Mouse (Mus musculus): ENCODE results near the gene Hoxd12. TPM values are rescaled to one million over a fixed set of nuclear protein-coding genes. Genes with fewer than 3 reads are reported as not detected.

The Hoxd12 gene
- polyA plus RNA-seq, 1 experiment from 2014 or later = not detected

DNA sequence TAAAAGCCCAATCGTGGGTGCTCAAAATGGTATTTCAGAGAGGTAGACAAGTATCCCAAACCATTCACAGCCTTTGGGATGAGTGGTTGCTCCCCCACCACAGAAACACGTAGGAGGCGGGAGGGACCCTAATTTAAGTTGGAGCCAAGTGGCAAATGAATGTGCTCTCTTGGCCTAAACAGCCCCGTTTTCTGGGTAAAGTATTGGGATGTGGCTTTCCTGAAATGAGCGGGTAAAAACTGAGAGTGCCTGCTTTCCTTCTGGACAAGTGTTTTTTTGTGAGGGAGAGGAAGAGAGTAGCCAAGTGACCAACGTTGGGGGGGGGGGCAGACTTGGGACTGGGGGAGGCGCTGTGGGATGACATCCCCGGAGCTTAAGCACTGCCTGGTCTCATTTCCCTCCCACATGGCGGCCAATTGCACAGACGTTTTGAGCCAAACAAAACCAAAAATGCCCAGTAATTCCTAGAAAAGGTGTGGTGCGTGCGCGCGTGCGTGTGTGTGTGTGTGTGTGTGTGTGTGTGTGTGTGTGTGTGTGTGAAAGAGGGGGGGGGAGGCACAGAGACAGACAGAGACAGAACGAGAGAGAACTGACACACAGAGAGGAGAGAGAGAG, 36.2 kb downstream of the Hoxd12 start:
- no peak overlapping the region for H3K4me2 ChIP-seq (ENCODE audit: low read depth, low read length)
- H3K27ac ChIP-seq (ENCODE audit: low read length) = no peak overlapping the region
- no peaks in the 10 kb centered on the region for H3K36me3 ChIP-seq (ENCODE audit: control insufficient read depth, insufficient read depth)
- peaks cover 96% of the 10 kb centered on the region for H3K27me3 ChIP-seq (ENCODE audit: control insufficient read depth, insufficient read depth, low read depth, low read length)
- H3K9ac ChIP-seq (ENCODE audit: low read depth, low read length) = no peak overlapping the region
- no peaks in the 10 kb centered on the region for H3K4me1 ChIP-seq (ENCODE audit: control insufficient read depth, low read depth, low read length)
- WGBS (ENCODE audit: insufficient replicate concordance) = 2% methylated on average over 16 of the region's 16 CpGs
- H3K4me3 ChIP-seq (ENCODE audit: low read depth, low read length) = no peak overlapping the region
- H3K9me3 ChIP-seq (replicated peaks; ENCODE audit: control insufficient read depth, low read length) = no peaks in the 10 kb centered on the region
- no peak for ATAC-seq (ENCODE audit: low read depth)

DNA sequence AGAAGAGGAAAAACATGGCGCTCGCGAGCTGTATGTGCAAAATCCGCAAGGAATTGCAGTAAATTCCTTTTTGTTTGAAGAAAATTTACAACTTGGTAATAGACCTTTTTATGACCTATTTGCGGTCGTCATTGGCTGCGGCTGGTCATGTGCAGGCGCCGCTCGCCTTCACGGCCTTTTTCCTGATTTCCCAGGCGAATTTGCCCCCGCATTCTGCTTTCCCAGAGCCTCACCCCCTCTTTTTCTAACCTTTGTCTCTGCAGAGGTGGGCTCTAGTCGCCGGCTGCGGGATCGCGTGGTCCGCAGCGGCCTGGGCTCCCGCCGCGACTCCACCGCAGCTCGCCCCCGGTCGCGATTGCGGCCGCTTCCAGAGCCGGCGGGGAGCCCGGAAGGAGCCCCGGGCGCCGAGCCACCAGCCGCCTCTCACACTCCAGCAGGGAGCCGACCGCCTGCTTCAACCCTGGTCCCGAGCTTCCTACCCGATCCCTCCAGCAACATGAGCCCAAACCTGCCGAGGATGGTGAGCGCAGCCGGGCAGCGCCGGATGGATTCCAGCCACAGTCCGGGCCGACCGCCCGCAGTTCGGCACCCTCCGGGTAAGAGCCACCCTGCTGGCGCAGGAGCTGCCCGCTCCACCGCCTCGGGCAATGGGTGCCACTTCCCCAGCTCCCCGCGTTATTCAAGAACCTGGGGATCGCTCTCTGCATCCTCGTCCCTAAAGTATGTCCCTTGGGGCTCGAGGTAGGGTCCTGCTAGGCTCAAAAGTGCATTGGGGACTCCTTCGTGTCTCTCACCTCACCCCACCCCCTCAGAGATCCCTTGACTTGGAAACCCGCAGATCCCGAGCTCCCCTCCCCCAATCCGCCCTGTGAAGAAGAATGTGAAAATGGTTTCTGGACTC, 37.2 kb downstream of the Hoxd12 start, which contains the start of the genes Hoxd3 and Hoxd4:
Hoxd3 (plus strand) TSS at position 207 of the 901 bp plus-strand sequence.
Hoxd4 (plus strand) TSS at position 209 of the 901 bp plus-strand sequence.
- H3K4me2 ChIP-seq (ENCODE audit: low read depth, low read length) = peak within 1 kb of the TSS; percentile 2; the same call in 1 of the 2 replicates
- under 1% methylated on average over 65 of the region's 65 CpGs for WGBS (ENCODE audit: insufficient replicate concordance)
- no peaks in the 10 kb centered on the region for H3K9me3 ChIP-seq (replicated peaks; ENCODE audit: control insufficient read depth, low read length)
- H3K4me3 ChIP-seq (ENCODE audit: low read depth, low read length) = peak within 1 kb of the TSS; percentile 20
- H3K4me1 ChIP-seq (ENCODE audit: control insufficient read depth, low read depth, low read length) = no peaks in the 10 kb centered on the region
- no peaks in the 10 kb centered on the region for H3K36me3 ChIP-seq (ENCODE audit: control insufficient read depth, insufficient read depth)
- ATAC-seq (ENCODE audit: low read depth) = no peak
- no peak within 1 kb of the TSS for H3K27ac ChIP-seq (ENCODE audit: low read length)
- H3K27me3 ChIP-seq (ENCODE audit: control insufficient read depth, insufficient read depth, low read depth, low read length) = peaks cover 93% of the 10 kb centered on the region
- H3K9ac ChIP-seq (ENCODE audit: low read depth, low read length) = no peak within 1 kb of the TSS

DNA sequence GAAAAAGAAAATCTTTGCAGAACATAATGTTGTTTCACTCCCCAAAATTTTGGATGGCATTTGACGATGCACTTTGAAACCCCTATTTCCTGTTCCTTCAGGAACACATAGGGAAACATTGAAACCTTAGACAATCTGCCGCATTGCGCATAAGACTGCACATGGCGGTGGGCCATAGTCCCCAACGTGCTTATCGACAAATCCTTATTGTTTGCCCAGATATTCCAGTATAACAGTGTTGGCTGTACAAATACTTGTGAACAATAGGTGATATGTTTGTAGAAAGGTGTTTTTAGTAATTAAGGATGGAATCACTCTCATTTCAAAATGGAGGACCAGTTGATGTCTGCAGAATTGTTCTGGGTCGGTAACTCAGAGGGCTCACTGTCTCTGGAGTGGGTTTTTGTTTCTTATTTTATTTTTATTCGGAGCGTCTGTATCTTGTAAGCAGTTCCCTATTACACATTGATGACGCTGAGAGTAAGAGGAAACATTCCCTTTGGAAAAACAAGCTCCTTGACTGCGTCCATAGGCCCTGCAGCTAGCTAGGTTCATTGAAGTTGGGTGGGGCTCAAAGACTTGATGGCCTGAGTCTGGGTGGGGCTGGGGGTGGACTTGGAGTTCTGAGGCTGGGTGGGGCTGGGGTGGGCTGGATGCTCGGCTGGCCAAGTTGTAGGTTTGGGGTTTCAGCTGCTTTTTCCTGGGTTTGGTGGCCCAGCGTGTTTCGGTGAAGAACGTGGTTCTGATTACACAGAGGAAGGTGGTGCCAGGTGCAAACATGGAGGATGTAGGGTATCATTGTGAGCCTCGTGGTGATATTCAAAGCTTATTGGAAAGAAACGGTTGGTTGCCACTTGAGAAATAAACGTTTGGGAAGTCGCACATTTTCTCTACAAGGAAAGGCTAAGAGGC, 38.7 kb downstream of the Hoxd12 start:
- Histone ChIP-seq H3K9me3 (replicated peaks; ENCODE audit: control insufficient read depth, low read length) (no peaks in the 10 kb centered on the region), H3K27ac (ENCODE audit: low read length) (no peak overlapping the region), H3K4me1 (ENCODE audit: control insufficient read depth, low read depth, low read length) (no peaks in the 10 kb centered on the region), H3K4me3 (ENCODE audit: low read depth, low read length) (no peak overlapping the region), H3K4me2 (ENCODE audit: low read depth, low read length) (no peak overlapping the region), H3K9ac (ENCODE audit: low read depth, low read length) (no peak overlapping the region), H3K36me3 (ENCODE audit: control insufficient read depth, insufficient read depth) (no peaks in the 10 kb centered on the region), H3K27me3 (ENCODE audit: control insufficient read depth, insufficient read depth, low read depth, low read length) (peaks cover 90% of the 10 kb centered on the region)
- no peak for ATAC-seq (ENCODE audit: low read depth)
- 16% methylated on average over 19 of the region's 19 CpGs for WGBS (ENCODE audit: insufficient replicate concordance)

DNA sequence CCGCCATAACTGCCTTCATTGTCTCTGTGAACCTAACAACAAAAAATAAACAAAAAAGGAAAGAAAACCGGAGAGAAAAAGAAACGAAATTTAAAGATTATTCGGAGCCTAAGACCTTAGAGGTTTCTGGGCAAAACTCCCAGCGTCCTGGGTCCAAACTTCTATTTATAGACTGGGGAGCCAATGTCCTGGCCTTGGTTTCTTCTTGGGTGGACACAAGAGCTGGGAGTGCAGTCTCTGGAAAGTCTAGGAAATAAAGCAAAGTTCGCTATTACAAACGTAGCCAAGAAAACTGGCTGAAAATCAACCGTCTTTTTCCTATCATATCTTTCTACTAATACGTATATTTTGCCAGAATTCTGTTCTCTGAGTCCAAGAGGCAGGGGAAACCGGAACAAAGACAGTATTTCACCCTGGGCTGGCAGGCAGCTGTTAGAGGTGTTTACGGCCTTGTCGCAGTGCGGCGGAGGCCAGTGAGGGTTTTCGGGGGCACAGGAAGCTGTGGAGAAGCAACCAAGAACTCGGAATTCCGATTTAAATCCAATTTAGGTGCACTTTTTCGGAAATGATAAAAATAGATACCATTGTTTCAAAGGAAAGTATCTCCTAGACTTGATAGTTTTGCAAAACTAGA, 39.5 kb downstream of the Hoxd12 start:
- ATAC-seq (ENCODE audit: low read depth) = no peak
- H3K4me1 ChIP-seq (ENCODE audit: control insufficient read depth, low read depth, low read length) = no peaks in the 10 kb centered on the region
- H3K4me3 ChIP-seq (ENCODE audit: low read depth, low read length) = no peak overlapping the region
- 7% methylated on average over 18 of the region's 18 CpGs for WGBS (ENCODE audit: insufficient replicate concordance)
- no peak overlapping the region for H3K9ac ChIP-seq (ENCODE audit: low read depth, low read length)
- H3K4me2 ChIP-seq (ENCODE audit: low read depth, low read length) = no peak overlapping the region
- no peaks in the 10 kb centered on the region for H3K36me3 ChIP-seq (ENCODE audit: control insufficient read depth, insufficient read depth)
- no peak overlapping the region for H3K27ac ChIP-seq (ENCODE audit: low read length)
- H3K27me3 ChIP-seq (ENCODE audit: control insufficient read depth, insufficient read depth, low read depth, low read length) = peaks cover 90% of the 10 kb centered on the region
- H3K9me3 ChIP-seq (replicated peaks; ENCODE audit: control insufficient read depth, low read length) = no peaks in the 10 kb centered on the region

DNA sequence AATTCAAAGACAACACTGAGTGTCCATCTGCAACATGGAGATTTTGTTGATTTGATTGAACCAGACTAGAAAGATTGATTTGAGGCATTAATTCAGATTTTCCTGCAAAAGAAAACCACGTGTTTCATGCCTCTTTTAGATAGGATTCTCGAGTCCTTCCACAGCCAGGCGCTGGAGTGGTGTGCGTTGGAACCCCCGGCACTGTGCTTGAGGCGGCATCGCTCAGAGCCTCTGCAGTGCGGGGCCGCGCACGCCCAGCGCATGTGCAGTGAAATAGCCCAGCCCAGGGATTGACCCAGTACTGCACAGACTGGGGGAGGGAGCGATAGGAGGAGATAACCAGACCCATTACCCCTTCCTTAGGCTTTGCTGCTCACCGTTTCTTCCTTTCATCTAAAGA, 40.1 kb downstream of the Hoxd12 start:
- H3K4me3 ChIP-seq (ENCODE audit: low read depth, low read length) = no peak overlapping the region
- WGBS (ENCODE audit: insufficient replicate concordance) = 3% methylated on average over 14 of the region's 14 CpGs
- H3K27ac ChIP-seq (ENCODE audit: low read length) = no peak overlapping the region
- no peaks in the 10 kb centered on the region for H3K4me1 ChIP-seq (ENCODE audit: control insufficient read depth, low read depth, low read length)
- no peaks in the 10 kb centered on the region for H3K9me3 ChIP-seq (replicated peaks; ENCODE audit: control insufficient read depth, low read length)
- no peak overlapping the region for H3K4me2 ChIP-seq (ENCODE audit: low read depth, low read length)
- no peak overlapping the region for H3K9ac ChIP-seq (ENCODE audit: low read depth, low read length)
- H3K36me3 ChIP-seq (ENCODE audit: control insufficient read depth, insufficient read depth) = no peaks in the 10 kb centered on the region
- ATAC-seq (ENCODE audit: low read depth) = no peak
- H3K27me3 ChIP-seq (ENCODE audit: control insufficient read depth, insufficient read depth, low read depth, low read length) = peaks cover 89% of the 10 kb centered on the region

DNA sequence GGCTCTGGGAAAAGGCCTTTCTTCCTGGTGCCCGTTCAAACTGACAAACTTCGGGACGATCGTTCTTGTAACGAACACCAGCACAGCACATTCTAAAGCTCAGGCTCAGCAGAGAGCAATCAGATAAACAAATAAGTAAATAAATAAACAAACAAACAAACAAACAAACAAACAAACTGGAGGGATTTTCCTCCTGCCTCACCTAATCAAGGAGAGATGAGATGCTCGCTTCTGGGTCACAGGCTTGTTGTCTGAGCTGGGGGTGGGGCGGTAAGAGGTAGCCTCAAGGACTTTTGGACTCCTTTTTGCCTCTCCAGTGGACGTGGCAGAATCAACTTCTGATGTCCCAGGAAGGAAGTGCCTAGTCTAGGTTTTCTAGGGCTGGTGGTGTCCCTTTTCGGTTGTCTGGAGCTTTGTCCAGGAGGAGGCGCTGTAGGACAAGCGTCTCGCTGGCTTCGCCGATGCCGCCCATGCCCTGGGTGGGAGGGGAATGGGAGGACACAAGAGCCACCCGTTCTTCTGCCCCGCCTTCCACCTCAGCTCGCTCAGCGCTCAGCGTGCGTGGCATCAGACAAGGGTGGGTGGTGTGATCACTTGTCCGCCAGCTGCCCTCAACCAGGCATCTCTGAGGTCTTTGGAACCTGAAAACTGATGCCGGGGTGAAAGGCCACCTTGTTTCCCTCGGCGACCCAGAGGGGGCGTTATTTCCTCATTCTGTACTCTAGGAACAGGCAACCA, 40.9 kb downstream of the Hoxd12 start:
- no peak overlapping the region for H3K4me3 ChIP-seq (ENCODE audit: low read depth, low read length)

GRCm38 (mm10) chr2:74720384-74720783, 45.6 kb downstream of the Hoxd12 start:
- no peak for ATAC-seq (ENCODE audit: low read depth)
- Histone ChIP-seq H3K9ac (ENCODE audit: low read depth, low read length) (no peak overlapping the region), H3K4me2 (ENCODE audit: low read depth, low read length) (no peak overlapping the region), H3K9me3 (replicated peaks; ENCODE audit: control insufficient read depth, low read length) (no peaks in the 10 kb centered on the region), H3K4me1 (ENCODE audit: control insufficient read depth, low read depth, low read length) (no peaks in the 10 kb centered on the region), H3K27me3 (ENCODE audit: control insufficient read depth, insufficient read depth, low read depth, low read length) (peaks cover 80% of the 10 kb centered on the region), H3K36me3 (ENCODE audit: control insufficient read depth, insufficient read depth) (no peaks in the 10 kb centered on the region), H3K27ac (ENCODE audit: low read length) (no peak overlapping the region), H3K4me3 (ENCODE audit: low read depth, low read length) (no peak overlapping the region)
- 7% methylated on average over 2 of the region's 2 CpGs for WGBS (ENCODE audit: insufficient replicate concordance)

More for the DNA sequence above, 40.9 kb downstream of the Hoxd12 start:
- H3K27me3 ChIP-seq (ENCODE audit: control insufficient read depth, insufficient read depth, low read depth, low read length) = peaks cover 84% of the 10 kb centered on the region
- ATAC-seq (ENCODE audit: low read depth) = no peak
- H3K27ac ChIP-seq (ENCODE audit: low read length) = no peak overlapping the region
- no peaks in the 10 kb centered on the region for H3K9me3 ChIP-seq (replicated peaks; ENCODE audit: control insufficient read depth, low read length)
- no peak overlapping the region for H3K9ac ChIP-seq (ENCODE audit: low read depth, low read length)
- 3% methylated on average over 26 of the region's 26 CpGs for WGBS (ENCODE audit: insufficient replicate concordance)
- H3K4me2 ChIP-seq (ENCODE audit: low read depth, low read length) = no peak overlapping the region
- H3K36me3 ChIP-seq (ENCODE audit: control insufficient read depth, insufficient read depth) = no peaks in the 10 kb centered on the region
- H3K4me1 ChIP-seq (ENCODE audit: control insufficient read depth, low read depth, low read length) = no peaks in the 10 kb centered on the region

DNA sequence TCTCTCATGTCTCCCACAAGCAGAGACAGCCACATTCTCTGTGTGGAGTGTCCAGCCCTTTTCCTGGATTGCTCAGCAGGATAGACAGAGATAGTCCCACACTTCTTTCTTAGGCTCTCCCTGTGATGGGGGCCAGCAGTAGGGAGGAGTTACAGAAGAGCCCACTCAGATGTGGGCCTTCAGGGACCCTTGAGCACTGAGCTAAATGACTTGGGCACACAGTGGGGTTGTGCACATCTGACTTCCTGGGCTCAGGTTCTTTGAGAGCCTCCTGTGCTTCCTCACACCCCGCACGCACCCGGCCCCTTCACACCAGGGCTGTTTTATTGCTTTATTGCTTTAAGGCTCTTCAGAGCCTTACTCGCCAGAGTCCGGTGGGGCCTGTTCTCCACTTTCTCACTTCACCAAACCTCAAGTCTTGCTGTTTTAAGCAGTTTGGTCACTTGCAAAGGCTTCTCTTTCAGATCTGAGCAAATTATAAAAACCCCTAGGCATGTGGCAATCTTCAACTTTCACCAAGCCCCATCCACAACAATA, 46.2 kb downstream of the Hoxd12 start:
- H3K27me3 ChIP-seq (ENCODE audit: control insufficient read depth, insufficient read depth, low read depth, low read length) = peaks cover 80% of the 10 kb centered on the region
- no peaks in the 10 kb centered on the region for H3K9me3 ChIP-seq (replicated peaks; ENCODE audit: control insufficient read depth, low read length)
- no peaks in the 10 kb centered on the region for H3K4me1 ChIP-seq (ENCODE audit: control insufficient read depth, low read depth, low read length)
- H3K4me2 ChIP-seq (ENCODE audit: low read depth, low read length) = no peak overlapping the region
- 45% methylated on average over 5 of the region's 5 CpGs for WGBS (ENCODE audit: insufficient replicate concordance)
- no peak overlapping the region for H3K4me3 ChIP-seq (ENCODE audit: low read depth, low read length)
- H3K27ac ChIP-seq (ENCODE audit: low read length) = no peak overlapping the region
- no peaks in the 10 kb centered on the region for H3K36me3 ChIP-seq (ENCODE audit: control insufficient read depth, insufficient read depth)
- no peak overlapping the region for H3K9ac ChIP-seq (ENCODE audit: low read depth, low read length)
- no peak for ATAC-seq (ENCODE audit: low read depth)
